Mouse (Mus musculus) megakaryocyte, adult 5-6 weeks (primary cell): ENCODE data around the gene Tpcn2. TPM values are rescaled to one million over a fixed set of nuclear protein-coding genes. Genes with fewer than 3 reads are reported as not detected.
A peak's percentile ranks its signal among the peaks of the same experiment; 100 is the strongest.

Source experiments
- ATAC-seq: 2 replicates; pipeline ENCODE4 v1.8.0; 2016; ENCODE audit warnings: mild to moderate bottlenecking, inconsistent platforms; ENCODE audit not compliant: poor library complexity, severe bottlenecking
- total RNA-seq, 2 experiments: library from RNA; stranded (forward) in 1 of 2; stranded (reverse) in 1 of 2; fragments of 153-499, 151-499 nt in 1 of 2; fragments of 221-1000, 200-1000 nt in 1 of 2; gene quantifications; 2 replicates each; pipeline versions ENCODE4 v1.2.3 to v1.2.4; 2015 to 2017

Tpcn2 gene
- total RNA-seq, 2 experiments from 2014 or later, result 7.5 to 7.9 TPM

DNA sequence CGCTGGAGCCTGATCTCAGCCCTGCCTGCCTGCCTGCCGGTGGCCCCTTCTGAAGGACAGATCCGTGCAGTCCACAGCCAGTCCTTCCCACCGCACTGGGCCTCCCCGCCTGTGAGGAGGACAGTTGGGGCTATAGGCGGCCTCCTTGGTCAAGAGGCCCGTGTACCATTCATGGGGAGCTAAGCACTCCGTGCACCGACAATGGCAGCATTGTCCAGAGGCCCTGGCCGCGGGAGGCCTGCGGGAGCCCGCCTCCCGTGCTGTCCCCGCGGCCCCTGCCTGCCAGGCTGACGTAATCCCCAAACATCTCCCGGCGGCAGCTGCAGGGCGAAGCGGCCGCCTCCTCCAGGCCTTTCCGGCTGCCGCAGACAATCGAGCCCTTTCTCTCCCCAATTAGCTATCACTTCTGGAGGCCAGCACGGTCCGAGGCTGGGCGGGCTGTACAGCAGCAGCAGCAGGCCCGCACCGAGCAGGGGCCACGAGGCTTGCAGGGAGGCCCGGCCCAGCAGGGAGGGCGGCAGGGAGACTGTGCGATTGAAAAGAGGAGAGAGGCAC lies 77.7 kb downstream of the Tpcn2 start:
- ATAC-seq, result peak; percentile 25; the same call in 1 of the 2 replicates

GRCm38 (mm10) chr7:145205363-145205902 lies 78.4 kb downstream of the Tpcn2 start:
- no peak for ATAC-seq

DNA sequence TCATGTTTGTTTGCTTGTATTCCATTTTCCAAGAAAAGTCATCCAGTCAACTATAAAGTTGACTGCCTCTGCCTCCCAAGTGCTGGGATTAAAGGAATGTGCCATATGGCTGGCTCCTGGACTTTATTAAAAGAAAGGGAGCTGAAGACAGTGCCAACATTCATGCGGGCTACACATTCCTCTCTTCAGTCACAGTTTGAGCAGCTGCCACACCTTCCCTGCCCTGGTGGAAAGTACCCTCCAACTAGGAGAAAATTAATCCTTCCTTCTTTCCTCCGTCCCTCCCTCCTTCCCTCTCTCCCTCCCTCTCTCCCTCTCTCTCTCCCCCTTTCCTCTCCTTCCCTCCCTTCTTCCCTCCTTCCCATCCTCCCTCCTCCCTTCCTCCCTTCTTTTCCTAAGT lies 84.1 kb downstream of the Tpcn2 start:
- ATAC-seq, result no peak

DNA sequence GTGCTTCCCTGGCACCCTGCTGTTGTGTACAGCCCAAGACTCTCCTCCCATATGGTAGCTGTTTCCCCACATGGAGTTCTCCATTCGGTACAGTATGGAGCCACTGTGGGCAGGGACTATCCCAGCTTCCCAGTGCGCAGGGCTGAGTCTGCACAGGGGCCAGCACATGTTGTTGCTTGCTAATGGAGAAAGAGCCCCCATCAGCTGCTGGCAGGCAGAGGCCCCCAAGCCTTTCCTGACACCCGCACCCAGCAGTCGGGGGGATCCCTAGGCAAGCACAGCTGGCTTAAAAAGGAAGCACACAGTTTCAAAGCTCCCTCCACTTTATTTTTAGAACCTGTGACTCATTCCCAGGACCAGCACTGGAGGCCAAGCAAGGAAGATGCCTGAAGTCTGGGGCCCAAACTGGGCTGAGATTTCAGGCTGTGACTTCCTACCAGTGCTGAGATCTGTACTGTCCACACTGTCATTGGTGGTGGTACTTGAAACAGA lies 85.5 kb downstream of the Tpcn2 start:
- peak; percentile 36 for ATAC-seq

DNA sequence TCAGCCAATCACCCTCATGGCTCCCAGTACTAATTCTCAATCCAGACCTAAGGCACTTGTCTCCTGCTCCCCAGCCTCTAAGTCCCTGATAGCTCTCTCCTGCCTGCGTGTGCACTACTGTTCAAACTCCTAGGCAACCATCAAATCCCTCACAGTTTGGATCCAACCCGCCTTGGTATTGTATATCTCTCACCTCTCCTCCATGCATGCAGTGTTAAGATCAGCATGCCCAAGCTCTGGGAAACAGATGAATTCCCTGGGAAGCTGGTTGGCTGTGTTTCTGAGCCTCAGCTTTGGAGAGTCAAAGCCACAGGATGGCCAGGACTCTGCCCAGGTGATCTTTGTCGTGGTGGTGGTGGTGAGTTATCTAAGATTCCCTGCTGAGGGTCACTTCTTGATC lies 86.1 kb downstream of the Tpcn2 start:
- ATAC-seq, result no peak

GRCm38 (mm10) chr7:145197042-145197441 lies 86.8 kb downstream of the Tpcn2 start:
- no peak for ATAC-seq

- no peak for ATAC-seq
Observed at GRCm38 (mm10) chr7:145196340-145196739, 87.5 kb downstream of the Tpcn2 start.

GRCm38 (mm10) chr7:145195186-145195927 lies 88.5 kb downstream of the Tpcn2 start:
- ATAC-seq, result no peak

DNA sequence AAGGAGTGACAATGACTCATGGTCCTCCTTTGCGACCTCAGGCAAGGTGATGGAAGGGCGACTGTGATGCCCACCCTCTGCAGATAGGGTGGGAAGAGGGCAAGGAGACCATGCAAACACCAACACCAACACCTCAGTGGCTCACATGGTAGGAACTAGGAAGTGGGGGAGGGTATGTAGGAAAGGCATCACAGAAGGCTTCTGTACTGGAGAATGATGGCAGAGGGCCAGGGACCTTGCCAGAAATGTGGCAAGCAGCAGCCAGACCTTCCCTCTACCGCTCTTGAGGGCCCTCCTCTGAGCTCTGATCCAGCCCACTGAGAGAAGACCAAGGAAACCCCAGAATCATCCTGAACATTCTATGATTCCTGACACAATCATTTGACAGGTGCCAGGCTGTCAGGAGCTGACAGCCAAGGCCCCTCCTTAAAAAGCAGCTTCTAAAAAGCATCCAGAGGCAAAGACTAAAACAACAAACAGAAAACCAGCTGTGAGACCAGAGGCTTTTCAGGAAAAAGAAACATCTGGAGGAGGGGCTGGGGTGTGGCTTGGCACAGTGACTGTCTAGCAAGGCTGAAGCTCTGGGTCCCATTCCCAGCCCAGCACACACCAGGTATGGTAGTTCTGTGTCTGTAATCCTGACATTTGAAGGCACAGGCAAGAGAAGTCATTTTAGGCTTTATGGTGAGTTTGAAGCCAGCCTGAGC lies 89.2 kb downstream of the Tpcn2 start:
- ATAC-seq, result no peak

DNA sequence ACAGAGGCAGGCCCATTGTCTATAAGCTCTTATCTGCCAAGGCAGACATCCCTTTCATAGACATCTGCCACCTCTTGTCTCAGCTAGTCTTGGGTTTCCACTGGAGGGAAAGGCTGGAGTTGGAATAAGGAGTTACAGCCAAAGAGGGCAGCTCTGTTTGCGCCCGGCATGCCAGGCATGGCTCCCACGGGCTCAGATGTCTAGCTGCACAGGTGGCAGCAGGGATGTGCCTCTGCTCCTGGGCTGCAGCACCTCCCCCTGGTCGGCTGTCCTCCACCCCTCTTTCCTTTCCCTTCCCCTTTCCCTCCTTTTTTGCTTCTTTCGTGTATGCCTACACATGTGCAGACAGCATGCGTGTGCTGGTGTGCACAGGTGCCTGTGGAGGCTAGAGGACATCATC lies 91.0 kb downstream of the Tpcn2 start:
- ATAC-seq, result no peak

DNA sequence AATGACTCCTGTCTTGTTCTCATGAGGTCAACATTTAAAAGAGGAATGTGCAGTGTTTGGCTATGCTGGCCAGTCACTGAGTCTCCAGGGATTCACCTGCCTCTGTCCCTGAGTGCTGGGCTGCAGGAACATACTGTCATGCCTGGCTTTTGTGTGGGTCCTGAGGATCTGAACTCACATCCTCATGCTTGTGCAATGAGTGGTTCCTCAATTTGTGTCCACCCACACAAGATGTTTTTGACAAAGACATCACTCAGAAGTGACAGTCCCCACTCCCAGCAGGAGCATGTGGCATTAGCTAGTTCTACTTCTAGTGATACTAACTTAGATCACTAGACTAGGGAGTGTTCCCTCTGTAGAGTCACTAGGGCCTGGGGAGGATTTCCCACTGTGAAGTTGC lies 93.3 kb downstream of the Tpcn2 start:
- peak; percentile 61 for ATAC-seq

DNA sequence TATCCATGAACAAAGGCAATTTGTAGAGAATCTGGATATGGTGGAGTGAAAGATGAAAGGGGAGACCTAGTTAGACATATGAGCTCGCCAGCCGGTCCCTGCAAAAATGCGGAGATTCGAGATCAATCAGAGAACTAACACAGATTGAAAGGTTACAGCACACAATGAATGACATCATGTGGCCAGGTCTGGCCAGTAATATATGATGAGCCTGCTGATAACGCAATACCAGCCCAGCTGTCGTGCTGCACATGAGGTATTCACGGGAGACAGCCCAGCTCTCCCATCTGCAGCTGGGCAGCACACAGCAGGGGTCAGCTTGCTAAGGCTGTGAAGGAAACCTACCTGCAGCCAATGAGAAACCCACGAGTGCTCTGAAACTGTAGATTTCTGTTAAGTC lies 94.5 kb downstream of the Tpcn2 start:
- ATAC-seq, result no peak

- no peak for ATAC-seq
Observed at GRCm38 (mm10) chr7:145187802-145188201, 96.0 kb downstream of the Tpcn2 start.

DNA sequence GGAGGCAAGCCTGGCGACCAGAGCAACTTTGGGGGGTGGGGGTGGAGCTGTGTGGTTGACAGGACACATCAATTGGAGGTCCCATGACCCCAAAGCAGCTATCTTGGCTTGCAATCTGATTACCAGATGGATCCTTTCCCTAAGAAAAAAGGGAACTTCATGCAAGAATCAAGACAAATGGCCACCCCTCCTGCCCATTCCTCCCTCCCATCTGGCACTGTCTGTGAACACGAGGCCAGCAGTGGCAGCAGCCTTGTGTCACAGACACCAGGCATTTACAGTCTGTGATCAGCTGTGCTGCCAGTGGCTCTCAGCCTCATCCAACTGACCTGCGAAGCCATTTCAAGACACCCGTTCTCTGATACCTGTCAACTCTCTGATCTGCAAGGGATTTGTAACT lies 101.4 kb downstream of the Tpcn2 start:
- no peak for ATAC-seq

GRCm38 (mm10) chr7:145181376-145182034 lies 102.3 kb downstream of the Tpcn2 start:
- no peak for ATAC-seq

- ATAC-seq, result no peak
Observed at GRCm38 (mm10) chr7:145179691-145180091, 104.1 kb downstream of the Tpcn2 start.

GRCm38 (mm10) chr7:145176750-145177589 lies 106.8 kb downstream of the Tpcn2 start:
- no peak for ATAC-seq

DNA sequence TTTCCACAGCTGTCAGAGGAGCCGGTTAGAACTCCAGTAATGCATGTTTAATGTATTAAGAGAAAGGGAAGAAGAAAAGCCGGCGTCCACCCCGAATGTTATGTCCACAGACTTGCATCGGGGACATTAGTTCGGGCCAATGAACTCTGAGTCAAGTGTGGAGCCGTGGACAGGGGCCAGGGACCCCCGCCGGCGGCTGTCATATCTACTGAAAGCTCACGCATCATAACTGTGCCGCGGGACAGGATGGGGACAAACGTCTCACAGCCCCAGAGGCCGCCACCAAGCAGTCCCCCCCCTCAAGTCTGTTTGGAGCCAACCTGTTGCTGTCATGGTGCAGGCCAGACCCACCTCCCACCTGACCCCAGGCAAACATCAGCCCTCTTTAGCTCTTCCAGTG lies 110.2 kb downstream of the Tpcn2 start:
- ATAC-seq, result no peak

- no peak for ATAC-seq
Observed at GRCm38 (mm10) chr7:145173116-145173515, 110.7 kb downstream of the Tpcn2 start.

GRCm38 (mm10) chr7:145169703-145170102 lies 114.1 kb downstream of the Tpcn2 start:
- no peak for ATAC-seq
